Mouse (Mus musculus) midbrain, embryonic 11.5 days (tissue): ENCODE results near the gene Sorl1. TPM values are rescaled to one million over a fixed set of nuclear protein-coding genes. Genes with fewer than 3 reads are reported as not detected.

Experiments
- ATAC-seq: fragments of 200-750 bp; cut with Nextera tagmentation; 2 replicates; pipeline ENCODE4 v1.8.0; 2017; ENCODE audit warnings: moderate TSS enrichment, moderate library complexity; ENCODE audit not compliant: low FRiP score
- DNase-seq: peaks from one replicate; pipeline ENCODE4 v3.0.0; 2015; ENCODE audit warnings: low spot score; ENCODE audit errors: missing footprints
- H3K27ac ChIP-seq: fragments of 300-500 bp; sonication (generic); 2 replicates; pipeline ENCODE4 v1.5.1; 2014; ENCODE audit warnings: low read depth, low read length
- H3K27me3 ChIP-seq: fragments of 300-500 bp; sonication (generic); 2 replicates; pipeline ENCODE4 v1.6.1; 2014; ENCODE audit warnings: mild to moderate bottlenecking, low read length, moderate library complexity, mixed read lengths; ENCODE audit not compliant: control insufficient read depth, insufficient read depth
- H3K36me3 ChIP-seq: fragments of 300-500 bp; sonication (generic); 2 replicates; pipeline ENCODE4 v1.6.1; 2014; ENCODE audit warnings: mild to moderate bottlenecking, low read length, moderate library complexity, mixed read lengths; ENCODE audit not compliant: control insufficient read depth, insufficient read depth
- H3K4me1 ChIP-seq: fragments of 300-500 bp; sonication (generic); 2 replicates; pipeline ENCODE4 v1.6.1; 2014; ENCODE audit warnings: low read length; ENCODE audit not compliant: control insufficient read depth, insufficient read depth
- H3K4me2 ChIP-seq: fragments of 300-500 bp; sonication (generic); 2 replicates; pipeline ENCODE4 v1.6.1; 2014; ENCODE audit warnings: mild to moderate bottlenecking, moderate library complexity
- H3K4me3 ChIP-seq: fragments of 300-500 bp; sonication (generic); 2 replicates; pipeline ENCODE4 v1.5.1; 2014; ENCODE audit warnings: low read depth, low read length
- H3K9ac ChIP-seq: fragments of 300-500 bp; sonication (generic); 2 replicates; pipeline ENCODE4 v1.6.1; 2014; ENCODE audit warnings: low read length
- H3K9me3 ChIP-seq: fragments of 300-500 bp; sonication (generic); 2 replicates; pipeline ENCODE4 v1.6.1; 2016; ENCODE audit warnings: low read length; ENCODE audit not compliant: control insufficient read depth
- WGBS: fragments of 180-500 bp; shearing (Covaris S2); extraction: QIAGEN DNeasy Blood & Tissue Kit; methylation state at CpG from one replicate; pipeline ENCODE4 v1.1.7; 2014; 5-methylcytosine and 5-hydroxymethylcytosine counted together
- polyA plus RNA-seq: library from polyadenylated mRNA; unstranded; fragments of >200 nt; fragmentation: Nextera tagmentation; extraction: Ambion mirVana; gene quantifications from 2 replicates; pipeline ENCODE4 v1.2.1, GENCODE M21; 2014

Sorl1 gene
- polyA plus RNA-seq, 1 experiment from 2014 or later, result 3.8 TPM

DNA sequence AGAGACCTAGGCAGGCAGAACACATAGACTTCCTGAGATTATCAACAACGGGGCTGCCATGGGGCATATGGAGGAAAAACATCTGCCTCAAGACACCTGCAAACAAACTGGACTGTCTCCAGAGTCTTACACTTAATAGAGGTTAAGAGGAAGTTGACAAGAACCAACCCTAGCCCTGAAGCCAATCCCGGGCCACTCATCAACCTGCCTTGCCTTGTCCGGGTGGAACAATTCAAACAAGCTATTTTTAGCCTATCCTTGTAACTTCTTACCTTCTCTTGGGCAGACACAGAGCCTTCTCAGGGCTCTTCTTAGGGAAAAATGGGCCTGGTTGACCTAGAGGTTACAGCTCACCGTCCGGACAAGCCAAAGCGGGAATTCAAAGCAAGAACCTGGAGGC, 22.1 kb downstream of the Sorl1 start:
- Histone ChIP-seq H3K36me3 (no peaks in the 10 kb centered on the region), H3K9me3 (no peaks in the 10 kb centered on the region), H3K27me3 (no peaks in the 10 kb centered on the region), H3K27ac (no peak overlapping the region), H3K4me1 (no peaks in the 10 kb centered on the region), H3K9ac (no peak overlapping the region), H3K4me2 (no peak overlapping the region), H3K4me3 (no peak overlapping the region)
- no peak for ATAC-seq
- WGBS, result 90% methylated on average over 6 of the region's 6 CpGs
- DNase-seq, result no peak

DNA sequence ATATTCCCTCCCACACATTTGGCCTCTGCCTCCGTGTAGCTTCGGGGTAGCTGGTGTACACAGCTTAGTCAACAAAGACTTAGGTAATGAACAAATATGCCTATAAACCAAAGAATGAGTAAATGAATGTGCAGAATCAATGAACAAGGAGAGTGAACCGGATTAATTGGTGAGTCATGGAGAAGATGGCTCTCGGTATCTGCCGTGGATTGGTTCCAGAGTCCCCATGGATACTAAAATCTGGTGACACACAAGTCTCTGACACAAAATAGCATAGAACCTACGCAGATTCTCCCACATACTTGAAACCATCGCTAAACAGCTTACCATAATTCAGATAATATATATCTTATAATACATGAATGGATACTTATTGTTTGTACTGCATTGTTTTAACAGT, 22.8 kb downstream of the Sorl1 start:
- DNase-seq (no peak), ATAC-seq (no peak)
- no peak overlapping the region for H3K9ac ChIP-seq
- no peak overlapping the region for H3K4me3 ChIP-seq
- 92% methylated on average over 7 of the region's 7 CpGs for WGBS
- H3K9me3 ChIP-seq, result no peaks in the 10 kb centered on the region
- no peaks in the 10 kb centered on the region for H3K36me3 ChIP-seq
- no peaks in the 10 kb centered on the region for H3K27me3 ChIP-seq
- H3K4me2 ChIP-seq, result no peak overlapping the region
- no peaks in the 10 kb centered on the region for H3K4me1 ChIP-seq
- H3K27ac ChIP-seq, result no peak overlapping the region

DNA sequence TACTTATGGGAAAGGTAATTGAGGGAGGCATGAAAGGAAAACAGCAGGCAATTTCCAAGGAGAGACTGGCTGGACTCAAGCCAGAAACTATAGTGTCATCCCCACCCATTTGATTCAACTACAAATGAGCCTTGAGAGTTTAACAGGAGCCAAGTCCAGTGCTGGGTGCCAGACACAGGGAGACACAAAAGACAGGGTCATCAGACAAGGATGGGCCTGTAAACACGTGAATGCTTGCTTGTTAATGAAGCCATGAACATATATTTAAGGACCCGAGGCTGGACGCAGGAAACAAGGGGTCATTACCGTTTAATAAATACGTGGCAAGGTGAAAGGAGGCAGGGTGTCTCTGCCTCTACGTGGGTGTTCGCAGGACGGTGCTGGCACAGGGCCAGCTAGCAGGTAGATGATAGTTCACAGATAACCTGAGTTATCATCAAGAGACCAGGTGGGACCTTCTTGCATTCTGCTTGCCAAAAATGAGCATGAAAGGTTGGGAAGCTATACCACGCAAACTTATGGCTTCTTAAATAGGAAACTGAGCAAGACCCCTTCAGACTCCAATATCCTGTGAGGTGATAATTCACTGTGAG, 23.4 kb downstream of the Sorl1 start:
- Histone ChIP-seq H3K4me2 (no peak overlapping the region), H3K27me3 (no peaks in the 10 kb centered on the region), H3K4me3 (no peak overlapping the region), H3K36me3 (no peaks in the 10 kb centered on the region), H3K27ac (no peak overlapping the region), H3K9me3 (no peaks in the 10 kb centered on the region), H3K4me1 (no peaks in the 10 kb centered on the region), H3K9ac (no peak overlapping the region)
- DNase-seq, result no peak
- no peak for ATAC-seq
- WGBS, result 91% methylated on average over 9 of the region's 9 CpGs

DNA sequence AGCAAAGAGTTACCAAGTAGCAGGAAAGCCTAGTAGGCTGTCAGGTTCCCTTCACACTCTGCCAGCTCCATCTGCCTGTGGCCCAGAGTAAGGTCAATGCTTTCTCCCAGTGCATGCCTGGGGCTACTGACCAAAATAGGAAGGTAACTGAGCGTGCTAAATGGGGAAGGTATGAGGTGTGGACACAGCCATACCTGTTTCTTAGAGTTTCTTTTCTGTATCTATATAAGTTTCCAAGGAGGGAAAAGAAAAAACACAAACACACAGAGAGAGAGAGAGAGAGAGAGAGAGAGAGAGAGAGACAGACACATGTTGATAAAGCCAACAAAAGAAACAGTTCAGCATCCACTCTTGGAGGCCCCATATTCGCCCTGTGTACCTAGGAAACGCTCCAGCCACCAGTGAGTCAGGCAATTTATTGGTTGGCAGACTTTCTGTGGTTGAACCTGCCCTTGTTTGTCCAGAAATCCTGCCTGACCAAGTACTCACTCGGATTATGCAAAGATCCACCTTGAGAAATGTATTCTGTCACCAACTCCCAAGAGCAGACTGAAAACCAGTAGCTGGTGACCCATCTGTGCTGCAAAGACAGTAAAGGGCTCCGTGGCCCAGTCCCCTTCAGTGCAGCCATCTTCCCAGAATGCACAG, 25.5 kb downstream of the Sorl1 start:
- no peaks in the 10 kb centered on the region for H3K36me3 ChIP-seq
- WGBS, result 89% methylated on average over 5 of the region's 5 CpGs
- H3K9me3 ChIP-seq, result no peaks in the 10 kb centered on the region
- no peaks in the 10 kb centered on the region for H3K4me1 ChIP-seq
- no peak for DNase-seq
- no peak overlapping the region for H3K4me2 ChIP-seq
- ATAC-seq, result no peak
- no peak overlapping the region for H3K9ac ChIP-seq
- no peak overlapping the region for H3K4me3 ChIP-seq
- H3K27me3 ChIP-seq, result no peaks in the 10 kb centered on the region
- H3K27ac ChIP-seq, result no peak overlapping the region

DNA sequence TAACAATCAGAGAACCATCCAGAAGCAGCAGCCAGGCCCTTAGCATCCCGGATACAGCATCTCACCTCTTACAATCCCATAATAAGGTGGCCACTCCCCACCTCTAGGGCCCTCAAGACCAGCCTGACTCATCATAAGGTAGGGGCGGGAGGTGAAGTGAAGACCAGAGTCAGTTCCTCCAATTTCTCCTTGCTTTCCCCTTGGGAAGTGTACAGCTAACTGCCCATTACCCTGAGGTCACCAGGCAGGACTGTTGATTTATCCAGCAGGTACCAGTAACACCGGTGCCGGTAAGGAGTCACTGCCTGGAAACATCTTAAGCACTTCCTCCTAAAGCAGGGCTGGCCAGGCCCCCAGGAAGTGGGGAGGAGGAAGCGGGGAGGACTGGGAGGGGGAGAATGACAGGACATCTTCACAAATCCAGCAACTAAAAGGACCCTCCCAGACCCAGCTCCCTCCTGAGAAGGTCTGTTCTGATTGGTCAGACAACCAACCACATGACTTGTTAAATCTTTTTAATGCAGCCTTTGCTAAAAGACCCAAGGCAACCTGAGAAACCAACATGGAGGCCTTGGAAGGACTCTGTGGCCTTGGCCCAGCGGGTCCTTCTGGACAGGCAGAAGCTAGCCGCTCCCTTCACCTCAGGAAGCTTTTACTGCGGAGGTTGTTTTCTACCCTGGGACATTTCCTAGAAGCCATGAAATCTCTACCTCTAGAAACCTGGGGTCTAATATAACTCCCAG, 26.2 kb downstream of the Sorl1 start:
- Histone ChIP-seq H3K9ac (no peak overlapping the region), H3K4me1 (no peaks in the 10 kb centered on the region), H3K36me3 (no peaks in the 10 kb centered on the region), H3K9me3 (no peaks in the 10 kb centered on the region), H3K4me3 (no peak overlapping the region), H3K27ac (no peak overlapping the region), H3K27me3 (no peaks in the 10 kb centered on the region), H3K4me2 (no peak overlapping the region)
- no peak for DNase-seq
- ATAC-seq, result no peak
- WGBS, result 96% methylated on average over 8 of the region's 8 CpGs

DNA sequence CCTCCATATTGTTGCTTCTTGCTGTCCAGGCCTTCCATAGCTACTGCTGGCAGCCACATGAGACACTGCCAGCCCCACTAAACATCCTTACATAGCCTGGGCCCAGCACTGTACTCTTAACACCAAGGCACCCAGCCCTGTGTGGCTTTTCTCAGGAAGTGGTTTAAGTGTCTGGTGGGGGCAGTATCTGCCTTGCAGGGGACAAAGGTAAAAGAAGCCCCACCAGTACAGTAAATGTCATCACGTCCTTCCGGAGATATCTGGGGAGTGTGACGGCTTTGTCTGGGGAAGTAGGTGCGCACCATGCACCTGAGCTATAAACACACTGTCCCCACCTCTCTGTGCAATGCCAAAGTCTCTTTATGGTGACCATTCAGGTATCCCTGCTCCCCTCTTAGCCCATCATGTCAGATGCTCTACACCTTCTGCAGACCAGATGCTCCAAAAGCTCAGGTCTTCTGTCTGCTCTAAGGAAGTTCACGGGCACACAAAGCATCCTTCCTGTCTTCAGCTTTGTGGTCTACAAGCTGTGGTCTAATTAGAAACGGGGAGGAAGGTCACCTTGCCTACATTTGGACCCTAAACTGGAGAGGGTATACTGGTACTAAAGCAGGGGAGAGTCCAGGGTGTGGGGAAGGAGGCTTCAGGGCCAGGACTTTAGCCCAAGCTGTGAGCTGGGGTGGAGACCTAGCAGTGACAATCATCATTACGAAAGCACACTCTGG, 26.9 kb downstream of the Sorl1 start:
- no peak for ATAC-seq

DNA sequence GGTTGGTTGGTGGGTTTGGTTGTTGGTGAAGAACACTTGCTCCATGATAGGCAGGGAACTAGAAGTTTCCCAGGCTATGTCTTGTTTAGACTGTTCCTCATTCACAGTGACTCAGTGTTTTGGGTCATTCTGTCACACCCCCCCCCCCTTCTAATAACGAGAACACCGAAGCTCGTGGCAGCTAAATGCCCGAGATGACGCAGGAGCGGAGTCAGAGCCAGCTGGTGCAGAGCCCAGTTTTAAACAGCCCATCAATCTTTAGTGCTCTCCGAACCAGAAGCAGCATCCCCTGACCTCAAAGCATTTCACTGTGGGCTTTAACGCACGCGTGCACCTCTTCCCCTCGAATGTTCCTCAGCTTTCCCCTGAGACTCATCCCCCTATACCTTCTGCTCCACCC, 29.3 kb downstream of the Sorl1 start:
- Histone ChIP-seq H3K27me3 (no peaks in the 10 kb centered on the region), H3K4me1 (no peaks in the 10 kb centered on the region), H3K9ac (no peak overlapping the region), H3K36me3 (no peaks in the 10 kb centered on the region), H3K4me2 (no peak overlapping the region), H3K27ac (no peak overlapping the region), H3K9me3 (no peaks in the 10 kb centered on the region), H3K4me3 (no peak overlapping the region)
- DNase-seq (no peak), ATAC-seq (no peak)
- WGBS, result 88% methylated on average over 11 of the region's 11 CpGs

More for the DNA sequence above, 26.9 kb downstream of the Sorl1 start:
- 86% methylated on average over 7 of the region's 7 CpGs for whole genome bisulfite sequencing
- Histone ChIP-seq H3K4me2 (no peak overlapping the region), H3K9ac (no peak overlapping the region), H3K4me1 (no peaks in the 10 kb centered on the region), H3K27ac (no peak overlapping the region), H3K36me3 (no peaks in the 10 kb centered on the region), H3K9me3 (no peaks in the 10 kb centered on the region), H3K27me3 (no peaks in the 10 kb centered on the region), H3K4me3 (no peak overlapping the region)
- no peak for DNase-seq

DNA sequence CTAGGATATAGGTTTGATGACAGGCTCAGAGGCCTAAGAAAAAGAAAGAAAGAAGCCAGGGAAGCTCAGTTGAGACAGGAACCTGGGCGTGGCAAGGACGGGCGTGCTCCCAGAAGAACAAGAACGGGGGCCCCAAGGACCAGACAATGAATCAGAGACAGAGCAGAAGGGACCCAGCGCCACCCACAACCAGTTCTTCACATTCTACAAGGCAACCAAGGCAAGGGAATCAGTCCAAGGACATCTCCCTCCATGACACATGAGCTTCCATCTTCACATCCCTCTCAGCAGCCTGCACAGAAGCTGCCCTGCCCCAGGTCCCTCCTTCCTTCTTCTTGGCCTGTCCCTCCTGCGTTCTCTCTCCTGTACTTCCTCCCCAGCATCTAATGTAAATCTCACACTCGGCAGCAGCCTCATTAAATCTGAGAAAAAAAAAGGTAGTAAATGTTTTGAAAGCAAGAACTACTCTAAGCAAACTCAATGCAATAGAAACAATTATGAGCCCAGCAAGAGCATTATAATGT, 30.0 kb downstream of the Sorl1 start:
- H3K27me3 ChIP-seq, result no peaks in the 10 kb centered on the region
- H3K9ac ChIP-seq, result no peak overlapping the region
- 87% methylated on average over 7 of the region's 7 CpGs for WGBS
- H3K9me3 ChIP-seq, result no peaks in the 10 kb centered on the region
- no peak overlapping the region for H3K4me3 ChIP-seq
- no peaks in the 10 kb centered on the region for H3K4me1 ChIP-seq
- DNase-seq (no peak), ATAC-seq (no peak)
- no peak overlapping the region for H3K4me2 ChIP-seq
- no peaks in the 10 kb centered on the region for H3K36me3 ChIP-seq
- H3K27ac ChIP-seq, result no peak overlapping the region

DNA sequence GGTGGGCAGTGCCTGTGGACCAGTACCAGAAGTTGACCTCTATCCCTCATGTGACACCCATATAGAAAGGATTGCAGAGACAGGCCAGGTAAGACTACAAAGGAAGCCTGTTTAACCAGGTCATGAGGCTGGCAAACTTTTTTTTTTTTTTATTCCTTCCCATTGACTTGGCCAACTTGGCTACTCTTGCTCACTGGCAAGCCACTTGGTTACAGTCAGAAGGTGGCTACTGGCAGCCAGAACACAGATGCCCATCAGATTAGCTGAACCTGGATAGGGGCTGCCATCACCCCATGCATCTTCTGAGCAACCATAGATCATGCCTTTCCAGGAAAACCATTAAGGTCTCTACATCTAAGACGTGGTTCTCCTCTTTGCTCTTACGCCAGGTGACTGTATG, 31.3 kb downstream of the Sorl1 start:
- Histone ChIP-seq H3K27me3 (no peaks in the 10 kb centered on the region), H3K9me3 (no peaks in the 10 kb centered on the region), H3K9ac (no peak overlapping the region), H3K36me3 (no peaks in the 10 kb centered on the region), H3K27ac (no peak overlapping the region), H3K4me1 (no peaks in the 10 kb centered on the region), H3K4me2 (no peak overlapping the region), H3K4me3 (no peak overlapping the region)
- no peak for DNase-seq
- 89% methylated on average over 2 of the region's 2 CpGs for WGBS
- ATAC-seq, result no peak
